Mouse (Mus musculus) left cerebral cortex, adult 2 months (tissue): ENCODE results near the gene Slc2a4. TPM values are rescaled to one million over a fixed set of nuclear protein-coding genes. Genes with fewer than 3 reads are reported as not detected.
A peak's percentile ranks its signal among the peaks of the same experiment; 100 is the strongest.
"Not testable (repeated sequence)": the region's sequence is repeated elsewhere in the genome, so short reads cannot be mapped to it uniquely, and the experiment has no call there.

Experiments
- DNase-seq, 2 experiments: peaks; one replicate each; pipeline ENCODE4 v3.0.0; 2021 to 2022; ENCODE audit warnings: low spot score in 2 of 2, mixed read lengths in 1 of 2; ENCODE audit errors: extremely low spot score in 1 of 2
- H3K27ac ChIP-seq: fragments of 200-600 bp; 2 replicates; pipeline ENCODE4 v1.8.1; 2022
- H3K4me3 ChIP-seq: fragments of 200-600 bp; 2 replicates; pipeline ENCODE4 v1.8.1; 2022
- CTCF ChIP-seq: fragments of 200-600 bp; IDR thresholded peaks from 2 replicates; pipeline ENCODE4 v1.8.1; 2022; ENCODE audit warnings: antibody characterized with exemption, mild to moderate bottlenecking, moderate library complexity
- intact Hi-C: fragments of 180-260 bp; cut with DNase I; formaldehyde crosslinking; loops from one replicate; pipeline ENCODE4 v1.15.1; 2025
- total RNA-seq, 2 experiments: library from RNA; stranded (reverse); gene quantifications; 2 replicates each; pipeline ENCODE4 v1.2.3; 2021

Gene Slc2a4
- total RNA-seq, 2 experiments from 2014 or later: 2.3 to 4.1 TPM

DNA sequence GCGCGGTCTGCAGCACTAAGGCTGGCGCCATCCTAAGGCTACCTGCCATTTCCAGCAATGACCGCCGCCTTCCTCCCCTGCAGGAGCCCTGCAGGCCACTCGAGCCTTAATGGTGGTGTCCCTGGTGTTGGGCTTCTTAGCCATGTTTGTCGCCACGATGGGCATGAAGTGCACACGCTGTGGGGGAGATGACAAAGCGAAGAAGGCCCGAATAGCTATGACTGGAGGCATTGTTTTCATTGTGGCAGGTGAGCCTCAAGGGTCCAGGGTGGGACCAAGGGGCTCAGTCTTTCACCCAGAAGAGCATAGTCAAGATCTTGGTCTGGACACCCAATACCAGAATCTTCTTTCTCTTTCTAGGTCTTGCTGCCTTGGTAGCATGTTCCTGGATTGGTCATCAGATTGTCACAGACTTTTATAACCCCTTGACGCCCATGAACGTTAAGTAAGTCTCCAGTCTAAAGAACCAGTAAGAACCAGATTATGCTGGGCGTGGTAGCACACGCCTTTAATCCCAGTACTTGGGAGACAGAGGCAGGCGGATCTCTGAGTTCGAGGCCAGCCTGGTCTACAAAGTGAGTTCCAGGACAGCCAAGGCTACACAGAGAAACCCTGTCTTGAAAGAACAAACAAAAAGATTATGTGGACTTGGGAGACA, 19.0 kb upstream of the Slc2a4 start:
- intact Hi-C loops: no loop called here
- no peak for DNase-seq
- Histone ChIP-seq H3K27ac (no peak overlapping the region), H3K4me3 (no peak overlapping the region)
- TF ChIP-seq CTCF: no peak

DNA sequence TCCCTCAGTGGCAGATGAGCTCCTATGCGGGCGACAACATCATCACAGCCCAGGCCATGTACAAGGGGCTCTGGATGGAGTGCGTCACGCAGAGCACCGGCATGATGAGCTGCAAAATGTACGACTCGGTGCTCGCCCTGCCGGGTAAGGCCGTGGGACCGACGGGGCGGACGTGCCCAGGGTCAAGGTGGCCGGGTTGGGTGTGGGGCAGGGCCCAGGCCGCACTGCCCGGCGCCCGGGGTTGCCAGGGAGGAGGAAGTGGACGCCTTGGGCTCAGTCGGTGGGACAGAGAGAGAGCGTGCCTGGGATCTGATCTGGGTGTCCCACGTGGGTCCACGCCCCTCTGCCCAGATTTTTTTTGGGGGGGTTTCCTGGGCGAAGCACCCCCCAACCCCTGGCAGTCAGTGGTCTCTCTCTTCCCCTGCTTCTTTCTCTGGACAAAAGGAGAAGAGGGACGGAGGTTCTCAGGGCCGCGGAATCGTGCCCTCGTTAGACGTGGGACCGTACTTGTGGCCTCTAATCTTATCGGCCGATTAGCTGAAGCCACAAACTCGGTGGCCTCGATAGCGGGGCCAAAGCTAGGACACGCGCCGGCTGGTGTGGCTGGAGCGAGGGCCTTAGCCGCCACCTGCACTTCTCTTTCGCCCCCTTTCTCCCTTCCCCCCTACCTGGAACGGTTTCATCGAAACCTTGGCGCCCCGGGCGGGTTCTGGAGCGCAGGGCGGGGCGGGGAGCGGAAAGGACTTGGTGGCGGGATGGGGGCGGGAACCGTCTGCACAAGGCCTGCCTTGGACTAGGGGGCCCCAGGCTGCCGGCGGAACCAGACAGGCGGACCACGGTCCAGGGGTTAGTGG, 18.2 kb upstream of the Slc2a4 start:
- Histone ChIP-seq H3K27ac (no peak overlapping the region), H3K4me3 (peak overlapping the region; percentile 16; the same call in 1 of the 2 replicates)
- no peak for DNase-seq
- no peak for TF ChIP-seq CTCF
- intact Hi-C loops: no loop called here

DNA sequence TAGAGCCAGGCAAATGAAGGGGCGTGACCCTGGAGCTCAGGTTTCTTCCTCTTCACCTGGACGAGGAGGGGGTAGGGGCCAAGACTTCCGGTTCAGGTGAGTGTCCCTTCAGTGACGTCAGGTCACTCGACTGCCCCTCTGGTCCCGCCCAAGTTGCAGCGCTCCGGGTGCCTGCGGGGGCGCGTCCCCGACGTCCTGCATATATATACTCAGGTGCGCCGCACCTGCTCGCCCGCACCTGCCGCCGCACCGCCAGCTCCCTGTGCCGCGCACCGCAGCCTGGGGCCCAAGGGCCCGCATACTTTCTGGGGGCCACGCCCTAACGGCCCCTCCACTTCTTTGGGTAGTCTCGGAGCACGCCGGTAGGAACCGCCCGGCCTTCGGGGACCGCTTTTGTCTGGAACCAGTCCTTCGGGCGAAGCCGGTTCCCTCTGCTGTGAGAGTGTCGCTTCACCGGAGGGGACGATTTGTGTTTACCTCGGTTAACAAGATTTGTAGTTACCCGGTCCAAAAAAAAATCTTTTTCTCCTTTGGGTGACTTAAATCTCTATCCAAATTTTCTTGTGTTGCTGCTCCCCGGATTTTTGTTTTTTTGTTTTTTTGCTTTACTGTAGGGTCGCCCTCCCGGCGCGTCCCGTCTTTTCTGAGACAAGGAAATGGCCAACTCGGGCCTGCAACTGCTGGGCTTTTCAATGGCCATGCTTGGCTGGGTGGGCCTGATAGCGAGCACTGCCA, 17.4 kb upstream of the Slc2a4 start:
- DNase-seq: no peak
- TF ChIP-seq CTCF: no peak
- Histone ChIP-seq H3K27ac (no peak overlapping the region), H3K4me3 (no peak overlapping the region)
- intact Hi-C loops: no loop called here

DNA sequence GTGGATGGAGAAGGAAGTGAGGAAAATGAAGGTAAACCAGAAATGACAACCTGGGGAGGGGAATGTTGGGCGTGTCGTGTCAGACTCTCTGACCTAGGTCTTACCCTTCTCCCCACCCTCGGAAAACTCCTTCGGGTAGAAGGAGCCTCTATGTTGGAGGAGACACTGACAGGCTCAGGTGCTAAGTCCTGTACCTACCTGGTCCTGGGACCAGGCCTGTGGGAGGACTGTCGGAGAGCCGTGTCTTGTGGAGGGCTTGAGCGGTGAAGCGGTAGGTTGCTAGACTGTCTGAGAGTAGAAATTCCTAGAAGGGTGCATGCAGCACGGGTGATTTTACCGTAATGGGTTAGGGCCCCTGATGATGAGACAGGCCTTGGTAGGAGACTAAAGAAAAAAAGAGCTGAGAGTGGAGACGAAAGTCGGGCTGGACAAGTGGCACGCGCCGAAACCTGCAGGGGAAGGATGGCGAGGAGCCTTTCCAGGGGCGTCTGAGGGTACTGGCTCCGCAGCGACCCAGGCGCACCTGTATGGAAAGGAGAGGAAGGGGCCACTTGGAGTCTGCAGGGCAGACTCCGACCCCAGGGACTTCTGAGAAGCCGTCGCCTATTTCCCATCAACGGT, 16.8 kb upstream of the Slc2a4 start, which contains the start of gene Cldn7:
TSS of gene Cldn7 (plus strand) at position 130 of the 621 bp plus-strand sequence.
- no peak within 1 kb of the TSS for H3K4me3 ChIP-seq
- intact Hi-C loops: no loop called here
- no peak for DNase-seq

DNA sequence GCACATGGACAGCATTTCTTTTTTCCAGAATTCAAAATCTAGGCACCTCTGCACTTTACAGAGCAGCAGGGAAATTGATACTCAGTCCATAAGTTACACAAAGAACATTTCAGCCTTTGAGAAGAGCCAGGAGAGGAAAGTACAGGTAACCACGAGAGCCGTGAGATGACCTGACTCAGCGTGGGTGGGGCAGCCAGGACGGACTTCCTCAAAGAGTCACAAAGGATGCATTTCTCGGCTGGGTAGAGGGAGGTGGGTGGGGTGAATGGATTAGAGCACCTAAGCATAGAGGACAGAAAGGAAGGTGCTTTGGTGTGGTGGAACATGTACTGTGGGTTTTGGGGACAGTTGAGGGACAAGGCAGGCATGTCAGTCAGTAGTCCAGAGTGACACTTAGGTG, 13.9 kb upstream of the Slc2a4 start:
- intact Hi-C loops: no loop called here

More for the DNA sequence above, 16.8 kb upstream of the Slc2a4 start, which contains the start of gene Cldn7:
- no peak within 1 kb of the TSS for H3K27ac ChIP-seq
- TF ChIP-seq CTCF: no peak

DNA sequence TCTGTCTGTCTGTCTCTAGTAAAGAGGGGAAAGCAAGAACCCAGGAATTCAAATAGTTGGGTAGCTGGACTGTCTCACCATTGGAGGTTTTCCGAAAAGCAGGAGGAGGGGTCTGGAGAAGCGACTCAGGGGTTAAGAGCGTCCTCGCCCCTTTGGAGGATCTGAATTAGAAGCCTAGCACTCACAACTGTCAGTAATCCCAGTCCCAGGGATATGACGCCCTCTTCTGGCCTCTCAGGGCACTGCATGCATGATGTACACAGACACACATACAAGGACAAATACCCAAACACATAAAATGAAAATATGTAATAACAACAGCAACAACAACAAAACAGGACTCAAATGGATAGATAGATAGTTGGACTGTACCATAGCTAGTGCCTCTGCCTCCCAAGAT, 12.6 kb upstream of the Slc2a4 start:
- Histone ChIP-seq H3K4me3 (no peak overlapping the region), H3K27ac (no peak overlapping the region)
- no peak for DNase-seq
- peak; percentile 21 for TF ChIP-seq CTCF
- intact Hi-C loops: no loop called here

More for the DNA sequence above, 13.9 kb upstream of the Slc2a4 start:
- TF ChIP-seq CTCF: no peak
- no peak overlapping the region for H3K4me3 ChIP-seq
- H3K27ac ChIP-seq: no peak overlapping the region
- no peak for DNase-seq

DNA sequence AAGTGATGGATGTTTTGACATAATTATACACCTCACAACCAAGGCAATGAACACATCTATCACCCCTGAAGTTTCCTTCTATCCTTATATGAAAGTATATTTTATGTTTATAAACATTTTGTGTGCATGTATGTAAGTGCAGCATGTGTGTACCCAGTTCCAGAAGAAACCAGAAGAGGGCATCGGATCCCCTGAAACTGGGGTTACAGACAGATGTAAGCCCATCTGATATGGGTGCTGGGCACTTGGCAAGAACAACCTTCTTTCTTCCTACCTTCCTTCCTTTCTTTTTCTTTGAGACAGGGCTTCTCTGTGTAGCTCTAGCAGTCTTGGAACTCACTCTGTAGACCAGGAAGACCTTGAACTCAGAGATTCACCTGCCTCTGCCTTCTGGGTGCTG, 8.2 kb upstream of the Slc2a4 start:
- Histone ChIP-seq H3K27ac (no peak overlapping the region), H3K4me3 (no peak overlapping the region)
- DNase-seq: no peak
- TF ChIP-seq CTCF: no peak; the same call in 1 of the 2 replicates
- intact Hi-C loops: no loop called here

DNA sequence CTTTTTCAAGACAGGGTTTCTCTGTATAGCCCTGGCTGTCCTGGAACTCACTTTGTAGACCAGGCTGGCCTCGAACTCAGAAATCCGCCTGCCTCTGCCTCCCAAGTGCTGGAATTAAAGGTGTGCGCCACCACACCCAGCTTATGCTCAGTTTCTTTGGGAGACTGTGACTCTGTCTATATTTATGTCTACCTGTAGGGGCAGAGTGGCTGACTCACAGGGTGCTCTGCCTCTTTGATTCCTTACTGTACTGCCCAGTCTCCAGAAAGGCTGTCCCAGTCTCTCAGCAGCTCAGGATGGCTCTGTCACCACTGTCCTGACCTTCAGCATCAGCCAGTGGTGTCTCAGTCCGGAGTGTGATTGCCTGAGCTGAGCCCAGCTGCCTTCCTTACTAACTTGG, 7.6 kb upstream of the Slc2a4 start:
- DNase-seq, intact Hi-C loops, H3K4me3 ChIP-seq, H3K27ac ChIP-seq: not testable (repeated sequence)

DNA sequence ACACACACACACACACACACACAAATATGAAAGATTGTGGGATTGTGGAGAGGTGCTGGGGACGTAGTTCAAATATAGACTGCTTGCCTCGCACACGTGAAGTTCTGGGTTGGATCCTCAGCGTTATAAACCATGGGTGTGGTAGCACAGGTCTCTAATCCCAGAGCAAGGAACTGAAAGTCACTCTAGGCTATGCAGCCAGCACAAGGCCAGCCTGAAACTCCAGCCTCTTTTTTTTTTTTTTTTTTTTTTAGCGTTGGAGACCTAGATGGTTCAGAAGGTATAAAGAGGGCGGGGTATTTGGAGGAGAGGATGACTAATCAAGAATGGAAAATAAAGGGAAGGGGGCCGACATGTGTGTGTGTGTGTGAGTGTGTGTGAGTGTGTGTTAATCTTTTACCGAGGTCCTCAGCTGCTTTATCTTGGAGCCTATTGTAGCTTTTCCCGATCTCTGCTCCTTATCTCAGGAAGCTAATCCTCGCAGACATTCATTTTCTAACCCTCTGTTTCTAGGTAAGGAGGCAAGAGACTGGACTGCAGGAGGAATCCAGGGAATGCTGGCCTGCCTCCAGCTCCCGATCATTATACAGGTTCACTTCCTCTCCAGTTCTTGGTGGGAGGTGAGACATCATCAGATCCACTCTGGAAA, 5.4 kb upstream of the Slc2a4 start:
- Histone ChIP-seq H3K4me3 (no peak overlapping the region), H3K27ac (no peak overlapping the region)
- no peak for TF ChIP-seq CTCF
- intact Hi-C loops: no loop called here
- DNase-seq: no peak

DNA sequence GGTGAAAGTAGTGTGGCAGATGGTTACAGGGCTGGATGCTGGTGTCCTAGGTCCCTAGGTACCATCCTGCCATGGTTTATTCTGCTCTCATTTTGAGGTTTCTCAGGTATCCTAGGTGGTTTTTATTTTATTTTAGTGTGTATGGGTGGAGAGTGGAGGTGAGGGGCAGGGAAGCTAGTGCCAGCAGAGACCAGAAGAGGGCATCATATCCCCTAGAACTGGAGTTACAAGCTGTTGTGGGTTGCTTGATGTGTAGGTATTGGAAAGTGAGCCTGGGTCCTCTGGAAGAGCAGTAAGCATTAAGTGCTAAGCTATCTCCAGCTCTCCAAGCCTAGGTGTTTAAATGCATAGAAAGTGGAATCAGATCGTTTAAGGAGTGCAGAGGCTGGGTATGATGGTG, 4.3 kb upstream of the Slc2a4 start:
- DNase-seq: no peak
- no peak; the same call in 1 of the 2 replicates for TF ChIP-seq CTCF
- H3K4me3 ChIP-seq: no peak overlapping the region
- H3K27ac ChIP-seq: no peak overlapping the region
- intact Hi-C loops: no loop called here

DNA sequence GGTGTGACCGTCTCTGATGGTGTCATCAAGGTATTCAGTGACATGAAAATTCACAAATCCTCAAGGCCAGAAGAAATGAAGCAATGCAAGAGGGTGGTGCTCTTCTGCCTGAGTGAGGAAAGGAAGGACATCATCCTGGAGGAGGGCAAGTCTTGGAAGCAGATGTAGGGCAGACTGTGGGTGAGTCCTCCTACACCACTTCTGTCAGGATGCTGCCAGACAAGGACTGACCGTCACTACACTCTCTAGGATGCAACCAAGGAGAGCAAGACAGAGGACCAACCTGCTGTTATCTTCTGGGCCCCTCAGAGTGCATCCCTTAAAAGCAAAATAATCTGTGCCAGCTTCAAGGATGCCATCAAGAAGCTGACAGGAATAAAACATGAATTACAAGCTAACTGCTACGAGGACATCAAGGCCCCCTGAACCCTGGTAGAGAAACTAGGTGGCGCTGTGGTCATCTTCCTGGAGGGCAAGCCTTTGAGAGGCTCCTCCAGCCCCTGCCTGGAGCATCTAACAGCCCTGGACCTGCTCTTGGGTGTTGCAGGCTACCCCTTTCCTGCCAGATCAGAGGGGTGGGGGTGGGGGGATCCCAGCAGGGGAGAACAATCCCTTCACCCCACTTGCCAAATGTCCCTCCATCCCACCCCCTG, 2.9 kb upstream of the Slc2a4 start:
- no peak overlapping the region for H3K27ac ChIP-seq
- TF ChIP-seq CTCF: peak; percentile 13
- intact Hi-C loops: no loop called here
- no peak for DNase-seq
- H3K4me3 ChIP-seq: no peak overlapping the region
